8 mouse cellular contexts compared by ENCODE assay signal in the genomic region with DNA sequence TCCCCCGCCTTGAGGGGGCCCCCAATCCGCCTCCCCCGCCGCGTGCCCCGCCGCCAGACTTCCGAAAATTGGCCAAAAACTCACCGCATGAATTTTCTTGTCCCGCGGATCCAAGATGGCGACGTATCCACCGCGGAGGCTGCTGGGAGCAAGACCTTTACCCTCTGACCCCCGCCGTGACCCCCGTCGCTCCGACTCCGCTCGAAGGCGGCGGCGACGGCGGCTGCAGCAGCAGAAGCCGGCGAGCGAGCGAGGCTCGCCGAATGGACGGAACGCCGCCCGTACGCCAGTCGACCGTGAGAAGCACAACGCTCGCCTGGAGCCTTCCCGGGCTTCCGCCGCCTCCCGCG. TPM values are rescaled to one million over a fixed set of nuclear protein-coding genes. Genes with fewer than 3 reads are reported as not detected.
DNase-seq lines count a peak whose midpoint lies in the region; ATAC-seq lines count a peak whose summit lies in the region.

A gene (minus strand): TSS at position 143 of the 350 bp plus-strand sequence.

- ATAC-seq in inflammation-experienced regulatory T-cells, adult 6 months: peak; percentile 51
- ATAC-seq in megakaryocyte-erythroid progenitor cell, adult 5-6 weeks (replicated peaks; ENCODE audit: low FRiP score, low TSS enrichment, poor library complexity, severe bottlenecking): peak; percentile 62

- peak; percentile 85 for DNase-seq in adipocyte (ENCODE audit: low spot score)
- DNase-seq in embryo, embryonic 10 days (ENCODE audit: low spot score): peak; percentile 93
- peak; percentile 94 for DNase-seq in gastrocnemius, postnatal 14 days
- DNase-seq in left cerebral cortex, postnatal 10 days (ENCODE audit: extremely low spot score in 1 of 2, low spot score in 2 of 2): peak; percentile 90 to 96
- peak; percentile 92 for DNase-seq in right cerebral cortex, postnatal 25 days
- peak; percentile 86 to 94 for DNase-seq in urinary bladder, postnatal 4 days (ENCODE audit: low spot score in 2 of 2)

- intact Hi-C loops in gastrocnemius, postnatal 14 days (cut with DNase I; ENCODE audit: low total_unique reads): no loop called here
- intact Hi-C loops in left cerebral cortex, postnatal 10 days (cut with DNase I): loop anchor here (5.0 to 10.0 kb wide), 3 partner anchors 109 to 247 kb away; a partner anchor contains a TSS

RNA-seq across cellular contexts. Expression of the gene that starts here (rescaled TPM):
- 10 to 100 TPM; 36.2 to 40.6 TPM for total RNA-seq in gastrocnemius, postnatal 14 days (2021)
- 100 to 1,000 TPM in 1 of 3 experiments, 10 to 100 TPM in 2; 73.2 to 103 (median 86.4) TPM for polyA plus RNA-seq in inflammation-experienced regulatory T-cells, adult 6 months (2017; shearing (Covaris generic))
- total RNA-seq in left cerebral cortex, postnatal 10 days (2021): 10 to 100 TPM; 62.3 to 63.1 TPM
- 90.8 and 94.5 TPM in 2 replicates for total RNA-seq in megakaryocyte-erythroid progenitor cell, adult 5-6 weeks (2014; fragmentation: Nextera tagmentation)
- total RNA-seq in megakaryocyte-erythroid progenitor cell, adult 5-6 weeks (2017): 122 and 139 TPM in 2 replicates

Comparison
In these comparisons a context has a peak if more than half of its experiments do, and no peak if none do; other contexts are left out.
1. Peak in every context shown above with its lines: DNase-seq and ATAC-seq.